Mouse (Mus musculus) gastrocnemius, postnatal 36 days (tissue): ENCODE measurements around the gene A030003K21Rik. TPM values are rescaled to one million over a fixed set of nuclear protein-coding genes. Genes with fewer than 3 reads are reported as not detected.
"Not testable (repeated sequence)": the region's sequence is repeated elsewhere in the genome, so short reads cannot be mapped to it uniquely, and the experiment has no call there.

Experiments used
- DNase-seq, 2 experiments: peaks; one replicate each; pipeline ENCODE4 v3.0.0; 2022
- intact Hi-C: fragments of 180-260 bp; cut with DNase I; formaldehyde crosslinking; loops from one replicate; pipeline ENCODE4 v1.15.1; 2025
- long read RNA-seq, 2 experiments: library from polyadenylated mRNA; stranded (forward); transcript quantifications; one replicate each; pipeline ENCODE4 v2.0.0; 2021
- total RNA-seq, 2 experiments: library from RNA; stranded (reverse); gene quantifications; 2 replicates each; pipeline ENCODE4 v1.2.3; 2021

The A030003K21Rik gene
- total RNA-seq = not detected
- long read RNA-seq, experiment 1 = 0 reads
- long read RNA-seq, experiment 2 = 0 reads

GRCm38 (mm10) chr1:82943295-82943694 is at the start of gene A030003K21Rik:
A030003K21Rik (minus strand) TSS chr1:82943388.
- intact Hi-C loops, DNase-seq: not testable (repeated sequence)

- no peak for DNase-seq
- intact Hi-C loops = no loop called here
Observed at GRCm38 (mm10) chr1:82992093-82992492, 48.9 kb upstream of the A030003K21Rik start.

- intact Hi-C loops = no loop called here
- DNase-seq = no peak
Observed at GRCm38 (mm10) chr1:82991596-82991995, 48.4 kb upstream of the A030003K21Rik start.

GRCm38 (mm10) chr1:82991062-82991461 is 47.9 kb upstream of the A030003K21Rik start:
- no peak for DNase-seq
- intact Hi-C loops = no loop called here

GRCm38 (mm10) chr1:82987530-82988198 is 44.5 kb upstream of the A030003K21Rik start:
- DNase-seq = no peak
- intact Hi-C loops = loop anchor here (2.0 kb wide), 1 partner anchor 201 kb away; no protein-coding TSS in a partner anchor

- intact Hi-C loops = no loop called here
- no peak for DNase-seq
Observed at GRCm38 (mm10) chr1:82986738-82987137, 43.5 kb upstream of the A030003K21Rik start.

- intact Hi-C loops = no loop called here
- no peak for DNase-seq
Observed at GRCm38 (mm10) chr1:82977840-82978239, 34.7 kb upstream of the A030003K21Rik start.

GRCm38 (mm10) chr1:82975750-82976149 is 32.6 kb upstream of the A030003K21Rik start:
- intact Hi-C loops = no loop called here
- DNase-seq = no peak

- intact Hi-C loops = no loop called here
- DNase-seq = no peak
Observed at GRCm38 (mm10) chr1:82974342-82974741, 31.2 kb upstream of the A030003K21Rik start.

GRCm38 (mm10) chr1:82973901-82974300 is 30.7 kb upstream of the A030003K21Rik start:
- intact Hi-C loops = no loop called here
- DNase-seq = no peak

GRCm38 (mm10) chr1:82973244-82973643 is 30.1 kb upstream of the A030003K21Rik start:
- intact Hi-C loops = no loop called here

GRCm38 (mm10) chr1:82972046-82972445 is 28.9 kb upstream of the A030003K21Rik start:
- no peak for DNase-seq

More at GRCm38 (mm10) chr1:82973244-82973643, 30.1 kb upstream of the A030003K21Rik start:
- DNase-seq = no peak

GRCm38 (mm10) chr1:82966413-82966812 is 23.2 kb upstream of the A030003K21Rik start:
- intact Hi-C loops = no loop called here
- DNase-seq = no peak

More at GRCm38 (mm10) chr1:82972046-82972445, 28.9 kb upstream of the A030003K21Rik start:
- intact Hi-C loops = no loop called here

- no peak for DNase-seq
- intact Hi-C loops = no loop called here
Observed at GRCm38 (mm10) chr1:82959870-82960385, 16.7 kb upstream of the A030003K21Rik start, which contains the start of gene Gm47955. Gm47955 (plus strand) TSS chr1:82960286.

GRCm38 (mm10) chr1:82955913-82956312 is 12.7 kb upstream of the A030003K21Rik start, which contains the start of gene Gm7544:
Gm7544 (minus strand) TSS chr1:82956013.
- DNase-seq, intact Hi-C loops: not testable (repeated sequence)

- DNase-seq = no peak
- intact Hi-C loops = no loop called here
Observed at GRCm38 (mm10) chr1:82948601-82949000, 5.4 kb upstream of the A030003K21Rik start.

GRCm38 (mm10) chr1:82946029-82946428 is 2.8 kb upstream of the A030003K21Rik start:
- intact Hi-C loops, DNase-seq: not testable (repeated sequence)

GRCm38 (mm10) chr1:82942505-82942904 is 683 bp downstream of the A030003K21Rik start:
- intact Hi-C loops = not testable (repeated sequence)

GRCm38 (mm10) chr1:82938666-82939065 is 4.5 kb downstream of the A030003K21Rik start:
- intact Hi-C loops = no loop called here
- no peak for DNase-seq

More at GRCm38 (mm10) chr1:82942505-82942904, 683 bp downstream of the A030003K21Rik start:
- DNase-seq = not testable (repeated sequence)

- intact Hi-C loops, DNase-seq: not testable (repeated sequence)
Observed at GRCm38 (mm10) chr1:82931326-82931725, 11.9 kb downstream of the A030003K21Rik start, which contains the start of gene Gm6217. Gm6217 (minus strand) TSS chr1:82931399.

GRCm38 (mm10) chr1:82930558-82930957 is 12.6 kb downstream of the A030003K21Rik start:
- DNase-seq, intact Hi-C loops: not testable (repeated sequence)
